Mouse (Mus musculus) embryonic stem cell, embryonic (primary cell): ENCODE measurements at regions not wholly inside any gene's neighbourhood (a gene's known extent, or its start where the extent isn't known, plus 50 kb on each side); places are given as distances from the start of the nearest gene placed in this dataset.

Source experiments
- CTCF ChIA-PET, 4 experiments: fragments of 300-600 bp in 2 of 4; fragments of 350-600 bp in 2 of 4; sonication (Branson Sonifier 250); formaldehyde crosslinking; loops; one replicate each; lab custom pipeline; 2022; ENCODE audit warnings: inconsistent platforms in 2 of 4; lab: Charles Lee
- POLR2A ChIA-PET, 4 experiments: fragments of 300-600 bp in 2 of 4; fragments of 350-600 bp in 2 of 4; sonication (Branson Sonifier 250); formaldehyde crosslinking; loops; one replicate each; lab custom pipeline; 2022; ENCODE audit warnings: antibody characterized with exemption in 4 of 4, inconsistent platforms in 1 of 4; lab: Charles Lee

GRCm38 (mm10) chr4:23982790-23983451, 513.3 kb upstream of the Mms22l start:
- CTCF ChIA-PET, result interaction anchor here in 1 of 4 experiments (0.6 kb wide), 1 partner anchor 1343 kb away, joined by 3 read pairs; no protein-coding TSS in a partner anchor
- POLR2A ChIA-PET, result no interaction called here

GRCm38 (mm10) chr4:23983452-23983805, 512.8 kb upstream of the Mms22l start:
- CTCF ChIA-PET, result interaction anchor here in 1 of 4 experiments (0.6 kb wide), 1 partner anchor 1343 kb away, joined by 3 read pairs; no protein-coding TSS in a partner anchor

GRCm38 (mm10) chr4:23984005-23984404, 512.2 kb upstream of the Mms22l start:
- ChIA-PET CTCF (no interaction called here), POLR2A (no interaction called here)

More at GRCm38 (mm10) chr4:23983452-23983805, 512.8 kb upstream of the Mms22l start:
- POLR2A ChIA-PET, result no interaction called here

GRCm38 (mm10) chr4:23985956-23986355, 510.3 kb upstream of the Mms22l start:
- ChIA-PET CTCF (interaction anchor here in 1 of 4 experiments (0.6 kb wide), 1 partner anchor 486 kb away, joined by 5 read pairs; no protein-coding TSS in a partner anchor), POLR2A (no interaction called here)

- CTCF ChIA-PET, result no interaction called here
- POLR2A ChIA-PET, result no interaction called here
Observed at GRCm38 (mm10) chr4:23993823-23994222, 502.4 kb upstream of the Mms22l start.

GRCm38 (mm10) chr4:23994261-23994965, 501.8 kb upstream of the Mms22l start:
- CTCF ChIA-PET, result no interaction called here
- POLR2A ChIA-PET, result no interaction called here

GRCm38 (mm10) chr4:24006257-24006955, 489.8 kb upstream of the Mms22l start:
- CTCF ChIA-PET, result no interaction called here
- POLR2A ChIA-PET, result no interaction called here

GRCm38 (mm10) chr4:24019178-24020104, 476.8 kb upstream of the Mms22l start:
- ChIA-PET CTCF (no interaction called here), POLR2A (no interaction called here)
